ENCODE assay signal across 24 mouse cellular contexts in genomic region chr2:32087606-32088005, GRCm38 (mm10). TPM values are rescaled to one million over a fixed set of nuclear protein-coding genes. Genes with fewer than 3 reads are reported as not detected.
DNase-seq lines count a peak whose midpoint lies in the region; ATAC-seq and TF ChIP-seq lines count a peak whose summit lies in the region.
"Had no signal": no experiment of that assay in that cellular context is flagged by ENCODE, and none has a peak within 500 bp of the region (broad histone marks: within the 10 kb centered on the region; RNA-seq: fewer than 3 reads in every experiment).

No protein-coding gene starts in this region.

- H3K36me3 ChIP-seq in heart, adult 2 months (ENCODE audit: control insufficient read depth, insufficient read depth, low read length): no peaks in the 10 kb centered on the region
- no peaks in the 10 kb centered on the region for H3K36me3 ChIP-seq in heart, embryonic 11.5 days (ENCODE audit: control insufficient read depth, insufficient read depth, low read length)
- no peaks in the 10 kb centered on the region for H3K36me3 ChIP-seq in heart, embryonic 13.5 days
- no peaks in the 10 kb centered on the region for H3K36me3 ChIP-seq in testis, adult 2 months (ENCODE audit: control insufficient read depth, insufficient read depth, low read length)
- H3K36me3 ChIP-seq: forebrain, embryonic 10.5 days; G1E had no signal

- no peaks in the 10 kb centered on the region for H3K27me3 ChIP-seq in heart, adult 2 months (ENCODE audit: control insufficient read depth, insufficient read depth, low read length)
- peaks cover 6% of the 10 kb centered on the region; the same call in 1 of the 2 replicates for H3K27me3 ChIP-seq in heart, embryonic 11.5 days (ENCODE audit: control insufficient read depth, insufficient read depth, low read length)
- H3K27me3 ChIP-seq in heart, embryonic 13.5 days (replicated peaks): peaks cover 21% of the 10 kb centered on the region
- H3K27me3 ChIP-seq in testis, adult 2 months (ENCODE audit: control insufficient read depth, insufficient read depth, low read length): no peaks in the 10 kb centered on the region

- ATAC-seq in heart, embryonic 11.5 days (replicated peaks; ENCODE audit: insufficient number of reproducible peaks, low FRiP score, low TSS enrichment): no peak
- no peak for ATAC-seq in heart, embryonic 13.5 days (ENCODE audit: extremely low read depth, insufficient number of reproducible peaks, low FRiP score, low TSS enrichment)
- ATAC-seq: forebrain, embryonic 13.5 days; forebrain, embryonic 16.5 days; inflammation-experienced regulatory T-cells, adult 6 months; intestine, embryonic 16.5 days; Patski had no signal

- H3K4me2 ChIP-seq in heart, embryonic 11.5 days: no peak overlapping the region
- no peak overlapping the region for H3K4me2 ChIP-seq in heart, embryonic 13.5 days

- H3K27ac ChIP-seq in heart, adult 2 months: peak overlapping the region; percentile 9; the same call in 1 of the 2 replicates
- no peak overlapping the region for H3K27ac ChIP-seq in heart, embryonic 11.5 days (ENCODE audit: low read depth, low read length)
- peak overlapping the region; percentile 54 for H3K27ac ChIP-seq in heart, embryonic 13.5 days (replicated peaks)
- H3K27ac ChIP-seq in testis, adult 2 months (ENCODE audit: control insufficient read depth, insufficient read depth, low read depth, low read length): no peak overlapping the region
- H3K27ac ChIP-seq: forebrain, embryonic 10.5 days; forebrain, embryonic 13.5 days; hindbrain, embryonic 14.5 days; hindbrain, postnatal 0 days had no signal

- H3K4me1 ChIP-seq in heart, adult 2 months (ENCODE audit: control insufficient read depth, insufficient read depth, low read length): peaks cover 2% of the 10 kb centered on the region; the same call in 1 of the 2 replicates
- peaks cover 21% of the 10 kb centered on the region for H3K4me1 ChIP-seq in heart, embryonic 11.5 days (ENCODE audit: control insufficient read depth, insufficient read depth, low read length)
- H3K4me1 ChIP-seq in heart, embryonic 13.5 days: peaks cover 44% of the 10 kb centered on the region
- peaks cover 25% of the 10 kb centered on the region for H3K4me1 ChIP-seq in testis, adult 2 months (ENCODE audit: control insufficient read depth, insufficient read depth, low read length)

- no peaks in the 10 kb centered on the region for H3K79me2 ChIP-seq in heart, adult 2 months (replicated peaks; ENCODE audit: control insufficient read depth, insufficient read depth, low read length)

- TF ChIP-seq POLR2A in heart, adult 2 months (IDR thresholded peaks at IDR 0.05; ENCODE audit: insufficient read depth, low read depth, low read length): no peak
- no peak for TF ChIP-seq POLR2A in testis, adult 2 months (IDR thresholded peaks at IDR 0.05; ENCODE audit: control insufficient read depth, low read depth, low read length)

- no peak for TF ChIP-seq CTCF in heart, adult 2 months (IDR thresholded peaks at IDR 0.05)
- no peak for TF ChIP-seq CTCF in testis, adult 2 months (IDR thresholded peaks at IDR 0.05; ENCODE audit: control insufficient read depth, insufficient read depth, insufficient replicate concordance, low read depth, low read length)

- peak; percentile 50 for DNase-seq in gastrocnemius, adult 18-20 months (ENCODE audit: low spot score)
- no peak for DNase-seq in gastrocnemius, postnatal 36 days
- no peak for DNase-seq in heart, adult 2 months
- no peak for DNase-seq in heart, postnatal 25 days (ENCODE audit: low spot score)
- no peak for DNase-seq in testis, postnatal 10 days (ENCODE audit: low spot score)
- DNase-seq: adrenal gland, postnatal 10 days; adrenal gland, postnatal 36 days; cerebellum, adult 18-20 months; cerebellum, adult 9-10 months; heart, adult 11 months; heart, postnatal 4 days; kidney, adult 18-20 months had no signal

- H3K4me3 ChIP-seq in heart, adult 2 months: no peak overlapping the region
- H3K4me3 ChIP-seq in heart, embryonic 11.5 days (ENCODE audit: low read depth, low read length): no peak overlapping the region
- H3K4me3 ChIP-seq in heart, embryonic 13.5 days: no peak overlapping the region
- H3K4me3 ChIP-seq in testis, adult 2 months (ENCODE audit: control insufficient read depth, low read depth, low read length): peak overlapping the region; percentile 76

- intact Hi-C loops in gastrocnemius, postnatal 36 days (cut with DNase I): loop anchor here (5.0 kb wide), 1 partner anchor 45 kb away; no protein-coding TSS in a partner anchor
- intact Hi-C loops in heart, adult 2 months (cut with DNase I): no loop called here
- intact Hi-C loops in heart, postnatal 25 days (cut with DNase I): loop anchor here (2.0 kb wide), 1 partner anchor 41 kb away; no protein-coding TSS in a partner anchor

- TF ChIP-seq EP300 in heart, adult 2 months (IDR thresholded peaks at IDR 0.05; ENCODE audit: insufficient read depth, low read depth, low read length): no peak

- 60% methylated on average over 4 of the region's 4 CpGs for WGBS in heart, adult 2 months
- 53% methylated on average over 4 of the region's 4 CpGs for WGBS in heart, embryonic 11.5 days (ENCODE audit: insufficient replicate concordance)
- 54% methylated on average over 4 of the region's 4 CpGs for WGBS in heart, embryonic 13.5 days

- no peaks in the 10 kb centered on the region for H3K9me3 ChIP-seq in heart, embryonic 11.5 days (replicated peaks; ENCODE audit: control insufficient read depth, low read length)
- no peaks in the 10 kb centered on the region for H3K9me3 ChIP-seq in heart, embryonic 13.5 days
- H3K9me3 ChIP-seq: forebrain, embryonic 10.5 days; forebrain, embryonic 13.5 days had no signal

- no peak overlapping the region for H3K9ac ChIP-seq in heart, adult 2 months (ENCODE audit: low read depth, low read length)
- no peak overlapping the region for H3K9ac ChIP-seq in heart, embryonic 11.5 days (ENCODE audit: low read depth, low read length)
- H3K9ac ChIP-seq in heart, embryonic 13.5 days: no peak overlapping the region
- H3K9ac ChIP-seq: hindbrain, embryonic 14.5 days had no signal

RNA-seq across cellular contexts. Expression of gene Fam78a, which starts 2.9 kb away (rescaled TPM):
- 10 to 100 TPM; 12.5 to 21.2 TPM for total RNA-seq in gastrocnemius, adult 18-20 months (2021)
- total RNA-seq in gastrocnemius, postnatal 36 days (2021): 10 to 100 TPM; 13.2 to 16.5 TPM
- total RNA-seq in heart, adult 2 months (2021): 10 to 100 TPM; 15.9 to 19.1 TPM
- 18.7 and 24.9 TPM in 2 replicates for polyA plus RNA-seq in heart, adult 2 months (2012; rRNA removed)
- 43.1 and 43.7 TPM in 2 replicates for polyA plus RNA-seq in heart, embryonic 11.5 days (2014; fragmentation: Nextera tagmentation; extraction: Ambion mirVana)
- 29.3 and 32.8 TPM in 2 replicates for polyA plus RNA-seq in heart, embryonic 13.5 days (2015; fragmentation: Nextera tagmentation; extraction: Ambion mirVana)
- total RNA-seq in heart, postnatal 25 days (2021): 10 to 100 TPM; 20.0 TPM
- polyA plus RNA-seq in testis, adult 2 months (2012; rRNA removed): 276 and 286 TPM in 2 replicates

RNA-seq across cellular contexts. Expression of gene Plpp7, which starts 7.7 kb away (rescaled TPM):
- total RNA-seq in gastrocnemius, adult 18-20 months (2021): 100 to 1,000 TPM; 105 to 121 TPM
- 100 to 1,000 TPM in 1 of 2 experiments, 10 to 100 TPM in 1; 96.9 to 117 TPM for total RNA-seq in gastrocnemius, postnatal 36 days (2021)
- total RNA-seq in heart, adult 2 months (2021): 10 to 100 TPM; 33.6 to 33.8 TPM
- polyA plus RNA-seq in heart, adult 2 months (2012; rRNA removed): 56.3 and 62.1 TPM in 2 replicates
- 10.0 and 11.7 TPM in 2 replicates for polyA plus RNA-seq in heart, embryonic 11.5 days (2014; fragmentation: Nextera tagmentation; extraction: Ambion mirVana)
- 13.9 and 14.2 TPM in 2 replicates for polyA plus RNA-seq in heart, embryonic 13.5 days (2015; fragmentation: Nextera tagmentation; extraction: Ambion mirVana)
- 10 to 100 TPM; 31.8 to 33.7 TPM for total RNA-seq in heart, postnatal 25 days (2021)
- polyA plus RNA-seq in testis, adult 2 months (2012; rRNA removed): 4.6 and 4.7 TPM in 2 replicates
- polyA plus RNA-seq: inflammation-experienced regulatory T-cells, adult 6 months had no signal

Comparison
In these comparisons a context has a peak if more than half of its experiments do, and no peak if none do; other contexts are left out.
1. H3K27ac ChIP-seq: peak in heart, adult 2 months (single experiment) and heart, embryonic 13.5 days (single experiment); none in heart, embryonic 11.5 days (single experiment) and testis, adult 2 months (single experiment).